Mouse (Mus musculus) liver, postnatal 0 days (tissue): ENCODE measurements around the gene 2210011C24Rik.

Experiments
- CTCF ChIP-seq: sonication (generic); IDR thresholded peaks from 2 replicates; pipeline ENCODE4 v1.5.1; 2016; ENCODE audit warnings: antibody characterized with exemption, low read depth
- EP300 ChIP-seq: IDR thresholded peaks from 2 replicates; pipeline ENCODE4 v1.6.1; 2016; ENCODE audit warnings: antibody characterized with exemption, low read depth, mild to moderate bottlenecking

DNA sequence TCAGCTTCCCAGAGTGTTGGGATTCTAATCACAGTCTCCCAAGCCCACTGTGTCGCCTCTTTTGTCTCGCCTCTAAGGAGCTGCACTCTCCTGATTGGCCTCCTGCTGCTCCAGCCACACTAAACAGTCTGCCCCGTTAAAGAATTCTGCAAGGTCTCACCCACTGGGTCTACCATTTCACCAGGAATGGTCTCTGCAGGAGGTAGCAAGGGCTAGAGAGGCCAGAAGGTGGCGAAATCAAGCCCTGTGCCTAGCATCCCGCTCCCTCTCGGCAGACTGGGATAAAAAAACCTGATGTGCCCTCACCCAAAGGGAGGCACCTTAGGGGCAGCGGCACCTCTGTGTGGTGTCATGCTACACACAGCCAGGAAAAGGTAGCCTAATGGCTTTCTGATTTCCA lies 32.1 kb upstream of the 2210011C24Rik start:
- TF ChIP-seq CTCF (peak; percentile 15; the same call in 1 of the 2 replicates), EP300 (no peak)
